Mouse (Mus musculus): Measurements from ENCODE around the gene Plek.

DNA sequence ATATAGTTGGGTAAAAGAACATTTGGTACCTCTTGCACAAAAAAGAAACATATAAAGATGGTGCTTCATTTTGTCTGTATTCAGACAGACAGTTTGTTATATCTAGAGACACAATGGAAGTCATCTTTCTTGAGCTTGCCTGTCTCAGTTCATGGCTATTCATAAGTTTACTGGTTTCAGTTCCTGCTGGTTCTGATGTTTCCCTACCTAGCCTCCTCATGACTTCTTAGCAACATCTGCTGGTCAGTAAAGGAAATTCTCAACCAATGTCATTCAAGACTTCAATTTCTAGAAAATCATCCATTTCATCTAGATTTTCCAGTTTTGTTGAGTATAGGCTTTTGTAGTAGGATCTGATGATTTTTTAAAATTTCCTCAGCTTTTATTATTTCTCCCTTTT lies 39.2 kb downstream of the Plek start:
- no peak for TF ChIP-seq EP300 (IDR thresholded peaks at IDR 0.05)
- no peak for TF ChIP-seq CTCF (IDR thresholded peaks at IDR 0.05)

Measured in lung, postnatal 0 days (tissue).